Mouse (Mus musculus): ENCODE data around the gene Sipa1l1. TPM values are rescaled to one million over a fixed set of nuclear protein-coding genes. Genes with fewer than 3 reads are reported as not detected.

Gene Sipa1l1
- polyA plus RNA-seq, 1 experiment, result 17.5 TPM

DNA sequence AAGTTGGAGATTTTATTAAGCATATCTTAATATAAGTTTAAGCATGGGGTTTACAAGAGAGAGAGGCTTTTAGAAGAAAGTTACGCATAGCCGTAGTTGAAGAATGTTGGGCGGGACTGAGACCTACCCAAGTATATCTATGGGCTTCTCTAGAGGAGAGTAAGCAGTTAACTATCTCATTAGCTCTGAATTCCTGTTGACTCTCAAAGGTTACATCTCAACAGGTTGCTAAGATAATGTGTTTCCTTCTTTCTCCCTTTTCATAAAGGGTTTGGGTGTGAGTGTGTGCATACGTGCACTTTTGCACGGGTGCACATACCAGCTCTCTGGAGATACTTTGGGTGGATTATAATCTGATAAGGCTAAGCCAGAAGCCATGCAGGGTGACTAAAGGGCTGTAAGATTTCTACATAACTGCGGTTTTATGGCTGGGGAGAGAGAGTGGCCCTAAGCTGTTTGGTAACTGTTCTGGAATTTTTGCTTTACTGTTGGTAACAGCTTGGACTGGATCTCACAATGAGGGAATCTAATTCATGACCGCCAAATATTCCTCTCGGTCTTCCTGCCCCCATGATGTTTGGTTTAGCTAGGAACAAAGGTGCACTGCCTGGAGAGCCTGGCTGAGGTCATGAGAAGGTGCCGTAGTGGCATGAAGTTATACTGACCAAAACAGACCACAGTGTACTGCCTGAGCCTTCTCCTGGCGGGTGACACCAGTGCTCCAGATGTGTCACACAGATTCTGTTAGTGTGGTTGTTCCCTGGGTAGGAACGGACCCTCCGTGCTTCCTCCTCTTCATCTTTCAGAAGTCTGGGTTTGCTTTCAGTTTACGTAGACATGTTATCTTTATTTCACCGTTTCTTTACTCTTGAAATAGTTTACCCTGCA is 78.5 kb downstream of the Sipa1l1 start:
- no peak for DNase-seq (ENCODE audit: low spot score)

DNA sequence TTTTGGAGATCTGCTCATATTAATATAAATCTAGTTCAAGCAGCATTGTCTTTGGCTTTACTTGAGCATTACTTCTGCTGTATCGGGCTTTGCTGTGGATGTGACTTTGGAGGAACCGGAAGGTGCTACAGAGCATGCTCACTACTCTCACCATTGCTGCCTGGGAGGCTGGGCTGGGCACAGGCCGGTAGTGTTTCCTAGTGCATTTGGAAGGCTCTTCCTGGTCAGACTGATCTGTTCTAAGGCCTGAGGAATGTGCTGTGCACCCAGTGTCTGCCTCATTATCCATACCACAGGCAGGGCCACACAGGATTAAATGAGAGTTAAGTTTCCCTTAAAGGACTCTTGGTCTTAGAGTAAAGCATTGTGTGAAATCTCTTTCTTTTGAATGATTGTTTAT is 79.4 kb downstream of the Sipa1l1 start:
- DNase-seq (ENCODE audit: low spot score), result no peak

DNA sequence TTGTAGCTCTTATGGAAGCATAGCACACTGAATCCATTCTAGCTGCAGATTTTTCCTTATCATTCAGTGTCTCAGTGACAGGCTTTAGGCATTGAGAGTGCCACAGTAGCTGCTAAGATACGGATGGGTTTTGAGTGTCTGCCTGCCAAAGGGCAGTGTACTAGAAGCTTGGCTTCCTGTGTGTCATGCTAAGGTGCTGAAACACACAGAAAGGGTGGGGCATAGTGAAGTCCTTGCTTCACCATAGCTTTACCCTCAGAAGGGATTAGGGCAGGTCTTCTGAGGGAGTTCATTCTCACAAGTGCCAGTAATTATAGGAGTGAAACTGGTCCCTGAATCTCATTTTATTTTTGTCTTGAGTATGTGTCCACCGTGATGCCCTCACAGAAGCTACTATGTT is 82.2 kb downstream of the Sipa1l1 start:
- no peak for DNase-seq (ENCODE audit: low spot score)

DNA sequence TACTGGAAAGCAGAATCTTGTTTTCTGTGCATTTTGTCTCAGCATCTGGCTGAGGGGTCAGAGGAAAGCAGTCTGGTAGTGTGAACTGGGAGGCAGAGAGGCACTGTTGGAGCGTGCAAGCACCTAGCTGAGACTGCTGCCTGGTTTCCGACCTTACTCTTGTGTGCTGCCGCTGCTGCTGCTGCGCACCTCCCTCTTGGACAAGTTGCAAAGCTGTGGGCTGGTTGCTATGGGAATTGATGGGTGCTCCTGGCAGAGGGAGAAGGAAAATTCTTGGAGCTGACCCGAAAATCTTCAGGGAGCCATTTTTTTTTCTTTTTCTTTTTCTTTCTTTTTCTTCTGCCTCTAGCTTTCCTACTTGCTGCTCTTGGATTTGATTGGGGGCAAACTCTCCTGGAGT is 85.0 kb downstream of the Sipa1l1 start:
- DNase-seq (ENCODE audit: low spot score), result no peak

DNA sequence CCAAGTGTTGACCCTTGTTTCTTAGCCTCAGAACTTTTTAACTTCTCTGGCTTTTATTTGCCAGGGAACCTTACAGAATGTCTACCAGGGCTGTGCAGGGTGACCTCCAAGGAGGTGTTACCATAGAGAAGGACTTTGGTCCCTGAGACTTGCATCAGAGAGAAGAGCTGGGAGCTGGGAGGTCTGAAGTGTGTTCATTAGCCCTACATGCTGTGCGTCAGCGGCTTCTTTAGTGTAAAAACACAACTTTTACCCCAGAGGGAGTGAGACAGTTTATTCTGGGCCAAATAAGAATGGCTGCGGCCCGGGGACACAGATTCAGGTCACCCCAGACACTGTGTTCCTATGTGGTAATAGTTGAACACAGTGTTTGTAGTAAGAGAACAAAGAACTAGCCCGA is 86.9 kb downstream of the Sipa1l1 start:
- no peak for DNase-seq (ENCODE audit: low spot score)

DNA sequence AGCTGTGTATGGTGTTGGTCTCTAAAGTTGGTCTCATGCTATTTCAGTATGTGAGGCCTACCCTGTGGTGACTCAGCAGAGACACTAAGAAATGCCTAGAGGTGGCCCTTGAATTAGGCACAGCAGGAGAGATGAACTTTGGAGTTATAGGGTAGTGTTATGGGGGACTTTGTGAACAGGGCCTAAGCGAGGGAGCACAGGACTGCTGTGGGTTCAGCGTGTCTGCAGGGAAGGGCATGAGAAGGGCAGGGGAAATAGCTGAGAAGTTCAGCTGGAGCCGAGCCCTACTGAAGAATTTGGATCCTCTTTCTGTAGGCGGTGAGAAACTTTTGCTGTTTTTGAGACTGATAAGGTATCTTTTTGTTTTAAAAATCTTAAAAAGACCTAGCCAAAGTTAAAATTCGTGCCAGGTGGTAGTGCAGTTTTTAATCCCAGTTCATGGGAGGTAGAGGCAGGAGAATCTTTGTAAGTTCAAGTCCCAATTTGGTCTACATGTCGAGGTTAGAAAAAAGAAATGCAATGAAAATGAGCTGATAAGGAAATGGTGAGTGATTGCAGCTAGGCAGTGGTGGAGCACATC is 87.9 kb downstream of the Sipa1l1 start:
- DNase-seq (ENCODE audit: low spot score), result no peak

DNA sequence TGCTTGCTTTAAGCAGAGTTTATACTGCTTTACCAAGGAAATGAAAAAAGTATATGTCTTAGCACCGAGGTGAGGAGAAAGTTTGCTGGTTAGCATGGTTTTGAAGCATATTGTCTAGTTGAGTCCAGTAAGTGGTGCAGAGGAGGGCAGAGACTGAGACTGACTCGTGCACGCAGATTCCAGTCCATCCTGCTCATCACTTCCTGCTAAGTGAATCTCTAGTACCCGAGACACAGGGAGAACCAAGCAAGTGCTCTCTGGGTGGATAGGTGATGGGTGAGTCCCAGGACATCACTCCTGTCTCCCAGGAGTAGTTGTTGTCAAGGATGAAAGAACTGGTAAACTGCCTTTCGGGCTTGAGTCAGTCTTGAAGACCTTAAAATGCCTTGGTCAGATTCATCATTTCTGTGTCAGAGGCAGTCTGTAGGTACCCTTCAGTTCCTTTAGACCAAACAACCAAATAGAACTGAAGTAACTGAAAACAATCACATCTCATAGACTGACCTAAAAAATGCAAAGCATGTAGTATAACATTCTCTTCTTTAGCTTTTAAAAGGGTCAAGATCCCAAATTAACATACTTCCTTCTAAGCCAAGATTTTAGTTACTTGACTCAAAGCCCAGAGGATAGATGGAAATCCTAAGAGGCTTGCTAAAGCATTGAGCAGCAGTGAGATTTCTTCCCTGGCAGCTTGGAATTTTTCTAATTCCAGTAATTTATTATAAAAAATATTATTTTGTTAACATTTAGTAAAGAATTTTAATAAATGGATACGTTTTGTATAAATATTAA is 89.1 kb downstream of the Sipa1l1 start:
- no peak for DNase-seq (ENCODE audit: low spot score)

DNA sequence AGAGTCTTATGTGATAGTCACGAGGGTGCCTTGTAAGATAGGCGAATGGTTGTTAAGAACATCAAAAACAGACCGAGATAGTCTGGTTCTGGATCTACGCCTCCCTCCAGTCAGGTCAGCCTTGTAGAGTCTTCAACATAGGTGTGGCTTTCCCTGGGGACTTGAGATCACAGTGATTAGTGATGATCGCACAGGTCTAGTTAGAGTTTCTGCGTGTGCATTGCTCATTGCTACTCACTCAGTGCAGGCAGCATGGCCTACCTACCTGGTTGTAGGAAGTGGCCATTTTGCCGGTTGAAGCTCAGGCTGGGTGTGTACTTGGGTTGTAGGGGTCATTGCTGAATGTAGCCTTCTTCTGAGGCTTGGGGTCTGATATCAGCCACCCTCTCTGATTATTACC is 94.3 kb downstream of the Sipa1l1 start:
- no peak for DNase-seq (ENCODE audit: low spot score)

DNA sequence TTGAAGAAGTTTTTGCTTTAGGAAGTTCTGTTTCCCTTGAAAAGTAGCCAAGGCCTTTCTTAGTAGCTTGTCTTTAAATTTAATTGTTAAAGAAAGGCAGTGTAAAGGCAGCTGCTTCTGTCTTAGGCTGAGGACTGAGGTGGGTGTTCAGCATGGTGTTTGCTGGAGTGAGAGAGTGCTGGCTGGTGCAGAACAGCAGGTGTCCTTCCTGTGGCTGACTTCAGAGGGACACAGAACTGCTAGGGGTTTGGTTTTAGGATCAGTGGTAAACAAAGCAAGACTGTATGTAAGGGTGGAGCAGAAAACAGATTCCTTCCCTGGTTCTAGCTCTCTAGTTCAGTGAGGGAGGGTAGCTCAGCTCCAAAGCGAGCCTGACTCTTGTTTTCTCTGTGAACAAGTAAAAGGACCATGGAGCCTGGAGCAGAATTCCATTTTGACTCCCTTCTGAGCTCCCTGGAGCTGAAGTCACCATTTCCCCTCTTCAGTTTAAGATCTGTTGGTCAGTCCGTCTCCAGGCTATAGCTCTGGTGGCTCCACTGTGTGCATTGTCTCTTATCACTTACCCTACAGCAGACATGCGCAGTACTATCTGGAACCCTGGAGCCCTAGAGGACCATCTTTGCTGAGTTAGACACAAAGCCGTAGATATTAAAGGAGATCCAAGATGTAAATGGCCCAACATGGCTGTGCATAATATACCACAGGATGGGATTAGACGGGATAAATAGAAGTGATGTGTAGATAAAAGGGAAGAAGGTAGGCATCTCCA is 95.1 kb downstream of the Sipa1l1 start:
- no peak for DNase-seq (ENCODE audit: low spot score)

DNA sequence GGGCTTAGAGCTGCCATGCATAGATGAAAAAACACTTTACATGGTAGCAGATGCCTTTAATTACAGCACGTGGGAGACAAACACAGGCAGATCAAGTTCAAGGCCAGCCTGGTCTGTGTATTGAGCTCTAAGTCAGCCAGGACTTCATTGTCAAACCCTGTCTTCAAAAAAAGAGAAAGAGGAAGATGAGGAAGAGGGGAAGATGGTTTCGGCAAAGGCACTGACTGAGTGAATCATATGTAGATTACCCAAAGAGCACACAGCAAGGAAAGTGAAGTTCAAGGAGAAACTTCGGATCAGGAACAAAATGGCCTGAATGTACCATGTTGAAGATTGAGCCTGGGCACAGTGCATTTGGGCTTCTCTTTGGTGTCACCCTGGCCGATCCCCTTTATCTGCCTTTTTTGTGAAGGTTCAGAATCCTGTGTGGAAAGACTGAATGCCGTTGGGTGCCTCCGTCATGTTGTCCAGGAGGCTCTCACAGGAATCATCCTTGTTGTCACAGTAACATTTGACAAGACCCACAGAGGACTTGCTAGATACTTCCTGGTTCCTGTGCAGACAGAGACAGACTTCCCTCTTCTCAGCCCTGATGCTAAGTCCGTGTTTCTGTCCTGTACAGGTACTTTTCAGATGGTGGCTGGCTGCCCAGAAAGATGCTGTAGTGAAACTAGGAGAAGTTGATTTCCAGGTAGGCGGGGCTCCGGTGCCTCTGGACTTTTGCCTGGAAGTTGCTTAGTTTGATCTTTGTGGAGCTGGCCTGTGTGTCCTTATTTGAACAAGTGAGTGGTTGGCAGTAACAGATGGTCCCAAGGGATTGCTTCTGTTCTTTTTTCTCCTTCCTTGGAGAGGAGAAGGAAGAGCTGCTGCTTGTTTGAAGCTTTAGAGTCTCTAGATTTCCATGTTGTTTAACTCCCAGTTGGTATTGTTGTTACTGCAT is 96.5 kb downstream of the Sipa1l1 start:
- no peak for DNase-seq (ENCODE audit: low spot score)

DNA sequence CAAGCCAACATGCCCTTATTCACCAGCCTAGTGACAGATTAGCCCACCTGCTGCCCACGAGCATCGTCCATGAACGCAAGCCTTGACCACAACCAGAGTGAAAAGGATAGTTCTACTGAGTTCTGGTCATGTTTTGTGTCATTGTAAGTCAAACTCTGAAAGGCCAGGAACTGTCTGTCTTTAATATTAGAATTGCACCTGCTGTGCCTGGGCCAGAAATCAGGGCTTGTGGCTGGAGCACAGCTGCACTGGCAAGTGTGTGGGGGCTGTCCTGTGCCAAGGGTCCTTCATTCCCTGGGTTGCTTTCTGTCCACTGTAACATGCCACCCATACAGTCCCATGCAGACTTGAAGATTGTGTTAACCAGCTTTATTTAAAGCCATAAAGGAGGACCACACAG is 102.3 kb downstream of the Sipa1l1 start:
- DNase-seq (ENCODE audit: low spot score), result no peak

DNA sequence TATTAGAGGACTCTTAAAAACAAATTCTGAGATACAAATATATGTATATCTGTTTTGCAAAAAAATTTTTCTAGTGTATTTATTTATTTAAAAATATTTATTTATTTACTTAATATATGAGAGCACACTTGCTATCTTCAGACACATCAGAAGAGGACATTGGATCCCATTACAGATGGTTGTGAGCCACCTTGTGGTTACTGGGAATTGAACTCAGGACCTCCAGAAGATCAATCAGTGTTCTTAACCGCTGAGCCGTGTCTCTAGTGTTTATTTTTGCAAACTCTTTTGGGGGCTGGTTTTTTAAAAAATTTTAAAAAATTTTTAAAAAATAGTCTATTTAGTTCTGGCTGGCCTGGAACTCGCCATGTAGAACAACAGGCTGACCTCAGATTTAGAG is 104.4 kb downstream of the Sipa1l1 start:
- no peak for DNase-seq (ENCODE audit: low spot score)

DNA sequence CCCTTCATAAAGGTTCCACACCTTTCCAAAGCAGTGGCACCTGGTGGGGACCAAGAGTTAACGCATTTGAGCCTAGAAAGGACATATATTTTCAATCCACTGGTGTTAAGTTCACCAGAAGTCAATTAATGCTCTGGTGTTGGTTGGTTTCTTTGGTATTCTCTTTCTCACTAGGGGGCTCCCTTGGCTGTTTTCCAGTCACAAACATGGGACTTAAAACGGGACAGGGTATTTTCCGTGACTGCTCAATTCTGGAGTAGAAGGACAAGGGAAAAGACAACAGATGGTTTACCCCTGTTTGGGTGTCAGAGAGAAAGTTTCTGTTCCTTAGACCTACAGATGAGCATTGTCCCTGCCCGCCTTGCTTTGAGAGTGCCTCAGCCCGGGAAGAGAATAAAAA is 105.5 kb downstream of the Sipa1l1 start:
- DNase-seq (ENCODE audit: low spot score), result no peak

DNA sequence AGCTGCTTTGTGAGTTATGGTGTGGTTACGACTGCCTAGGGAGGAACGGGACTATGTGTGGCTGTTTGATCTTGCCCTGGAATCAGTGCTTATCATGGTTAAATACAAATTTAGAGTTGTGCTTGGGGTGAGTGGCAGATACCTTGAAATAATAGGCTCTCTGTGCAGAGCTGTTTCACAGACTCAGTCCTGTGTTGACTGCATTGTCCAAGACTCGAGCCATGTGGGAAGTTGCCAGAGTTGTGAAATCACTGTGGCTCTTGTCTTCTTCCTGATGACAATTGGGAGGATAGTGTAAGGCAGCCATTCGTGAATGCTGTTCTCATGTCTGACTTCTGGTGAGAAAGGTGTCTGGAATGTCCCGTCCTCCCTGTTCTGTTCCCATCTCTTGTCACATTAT is 106.6 kb downstream of the Sipa1l1 start:
- no peak for DNase-seq (ENCODE audit: low spot score)

DNA sequence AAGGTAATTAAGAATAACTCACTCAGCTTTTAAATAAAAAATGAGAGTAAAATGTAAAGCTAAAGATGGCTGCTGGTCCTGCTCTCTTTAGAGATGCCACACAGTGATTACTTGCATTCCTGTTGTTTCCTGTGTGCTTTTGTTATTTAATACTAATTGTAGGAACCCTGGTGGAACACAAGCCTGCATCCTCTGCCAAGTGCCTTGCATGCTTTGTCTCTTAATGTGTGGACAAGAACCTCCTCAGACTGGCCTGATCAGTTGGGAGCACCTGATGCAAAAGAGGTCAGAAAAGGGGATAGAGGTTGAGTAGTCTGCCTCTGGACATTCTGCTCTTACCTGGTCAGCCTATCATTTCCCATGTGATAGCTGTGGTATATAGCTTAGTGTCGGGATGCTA is 107.5 kb downstream of the Sipa1l1 start:
- DNase-seq (ENCODE audit: low spot score), result no peak

DNA sequence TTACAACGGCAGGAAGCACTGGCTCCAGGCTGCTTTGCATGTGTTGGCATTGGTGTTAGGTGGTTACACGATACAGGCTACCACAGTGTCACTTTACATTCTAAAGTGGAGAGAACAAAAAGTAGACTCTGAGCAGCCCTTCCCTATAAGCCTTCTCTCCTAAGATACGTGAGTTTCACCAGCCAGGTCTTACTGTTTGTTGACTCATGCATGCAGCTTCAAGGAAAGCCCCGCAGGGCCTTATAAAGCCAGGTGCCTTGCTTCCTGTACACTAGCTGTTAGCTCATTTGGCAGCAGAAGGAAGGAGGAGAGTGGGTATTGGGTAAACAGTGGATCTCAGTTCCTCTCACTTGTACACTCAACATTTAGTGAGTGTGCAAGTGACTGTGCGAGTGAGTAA is 115.5 kb downstream of the Sipa1l1 start:
- no peak for DNase-seq (ENCODE audit: low spot score)

DNA sequence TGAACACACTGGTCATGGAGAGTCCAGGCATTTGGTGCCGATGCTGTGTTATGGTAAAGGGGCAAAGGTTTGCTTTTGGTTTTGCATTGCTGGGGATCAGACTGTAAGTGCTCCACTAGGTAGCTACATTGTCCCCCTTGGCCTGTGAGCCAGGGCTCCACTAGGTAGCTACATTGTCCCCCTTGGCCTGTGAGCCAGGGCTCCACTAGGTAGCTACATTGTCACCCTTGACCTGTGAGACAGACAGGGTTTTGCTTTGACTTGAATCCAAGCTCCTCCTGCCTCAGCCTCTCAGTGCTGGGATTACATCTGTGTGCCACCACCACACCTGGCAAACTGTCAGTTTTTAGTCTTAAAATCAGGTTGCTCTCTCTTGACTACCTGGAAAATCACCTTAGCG is 115.9 kb downstream of the Sipa1l1 start:
- DNase-seq (ENCODE audit: low spot score), result no peak

DNA sequence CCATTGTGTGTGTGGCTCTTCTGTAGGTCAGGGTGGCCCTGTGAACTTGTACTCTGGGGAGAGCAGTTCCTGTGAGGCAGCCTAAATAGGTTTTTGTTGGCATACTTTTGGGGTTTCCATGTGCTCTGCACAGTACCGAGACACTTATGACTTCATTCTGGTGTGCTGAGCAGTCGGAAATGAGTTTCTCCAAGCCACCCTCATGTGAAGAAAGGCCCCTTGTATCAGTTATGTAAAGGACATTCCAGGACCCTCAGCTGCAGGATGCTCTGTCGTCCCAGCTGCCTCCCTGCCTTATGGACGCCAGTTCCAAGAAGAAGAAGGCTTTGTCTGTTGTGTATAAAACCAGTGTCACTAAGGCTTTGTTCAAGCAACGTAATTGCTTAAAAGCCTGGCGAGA is 116.9 kb downstream of the Sipa1l1 start:
- DNase-seq (ENCODE audit: low spot score), result no peak

DNA sequence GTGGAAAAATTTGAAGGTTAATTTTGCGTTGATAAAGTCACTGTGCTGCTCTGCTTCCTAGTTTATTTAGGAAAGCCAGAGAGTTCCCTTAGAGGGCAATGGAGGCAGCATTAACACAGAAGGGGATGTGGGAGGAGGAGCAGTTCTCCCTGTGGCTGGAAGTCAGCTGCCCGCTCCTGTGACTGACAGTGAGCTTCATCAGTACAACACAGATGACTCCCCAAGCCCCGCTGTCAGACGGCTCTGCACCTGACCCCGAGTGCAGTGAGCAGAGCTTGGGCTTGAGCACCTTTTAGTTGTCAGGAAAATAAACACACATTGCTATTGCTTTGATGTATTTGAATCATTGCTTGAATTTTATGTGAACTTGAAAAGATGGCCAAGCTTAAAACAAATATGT is 117.7 kb downstream of the Sipa1l1 start:
- DNase-seq (ENCODE audit: low spot score), result no peak

DNA sequence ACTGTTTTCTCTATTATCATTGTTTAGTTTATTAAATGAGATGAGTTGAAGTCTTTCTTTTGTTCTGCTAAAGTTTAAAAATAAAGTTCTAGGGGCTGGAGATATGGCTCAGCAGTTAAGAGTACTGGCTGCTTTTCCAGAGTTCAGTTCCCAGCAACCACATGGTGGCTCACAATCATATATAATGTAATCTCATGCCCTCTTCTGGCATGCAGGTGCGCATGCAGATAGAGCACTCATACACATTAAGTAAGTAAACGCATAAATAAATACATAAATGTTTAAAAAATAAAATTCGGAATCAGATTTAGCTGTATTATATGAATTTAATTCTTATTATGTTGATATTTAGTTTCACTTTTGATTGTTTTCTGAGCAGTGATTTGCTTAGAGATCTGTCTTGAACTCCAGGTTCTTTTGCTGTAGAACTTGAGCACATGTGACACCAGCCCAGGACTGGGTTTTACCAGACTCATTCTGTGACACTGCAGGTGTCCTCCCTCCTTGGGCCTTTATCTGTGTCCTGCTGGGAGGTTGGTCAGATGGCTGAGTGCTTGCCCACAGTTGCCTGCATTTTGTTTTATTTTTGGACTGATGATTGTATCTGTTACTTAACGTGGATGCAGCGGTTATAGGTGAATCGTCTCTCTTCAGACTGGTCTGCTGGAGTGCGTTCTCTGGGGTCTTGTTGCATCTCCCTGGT is 124.6 kb downstream of the Sipa1l1 start:
- DNase-seq (ENCODE audit: low spot score), result no peak

Data from urinary bladder, adult 2 months (tissue).